Mouse (Mus musculus): ENCODE measurements at regions not wholly inside any gene's neighbourhood (a gene's known extent, or its start where the extent isn't known, plus 50 kb on each side); places are given as distances from the start of the nearest gene placed in this dataset.

GRCm38 (mm10) chr8:117951656-117952055 lies 149.9 kb upstream of the Mphosph6 start:
- TF ChIP-seq ZKSCAN1 (IDR thresholded peaks at IDR 0.05; ENCODE audit: borderline replicate concordance, low read depth, low read length) = no peak
- no peak for TF ChIP-seq RAD21 (IDR thresholded peaks at IDR 0.05; ENCODE audit: low read depth, low read length)
- no peak for TF ChIP-seq GABPA (IDR thresholded peaks at IDR 0.05; ENCODE audit: insufficient replicate concordance, low read depth, low read length)
- no peak for TF ChIP-seq USF1 (IDR thresholded peaks at IDR 0.05; ENCODE audit: low read depth, low read length)
- TF ChIP-seq MXI1 (IDR thresholded peaks at IDR 0.05; ENCODE audit: low read depth, low read length) = no peak
- TF ChIP-seq ELF1 (IDR thresholded peaks at IDR 0.05; ENCODE audit: low read depth, low read length) = no peak
- no peak for TF ChIP-seq IRF4 (IDR thresholded peaks at IDR 0.05; ENCODE audit: low read depth, low read length)
- TF ChIP-seq ZNF384 (IDR thresholded peaks at IDR 0.05; ENCODE audit: low read depth, low read length) = no peak
- no peak for TF ChIP-seq HCFC1 (IDR thresholded peaks at IDR 0.05; ENCODE audit: low read depth, low read length)
- TF ChIP-seq CHD1 (IDR thresholded peaks at IDR 0.05; ENCODE audit: low read depth, low read length) = no peak
- TF ChIP-seq ETS1 (conservative IDR thresholded peaks at IDR 0.05; ENCODE audit: low read depth, low read length) = no peak
- Histone ChIP-seq H3K9ac (ENCODE audit: insufficient read depth, low read depth) (no peak overlapping the region), H3K79me2 (replicated peaks; ENCODE audit: control insufficient read depth, extremely low read depth, insufficient read depth, poor library complexity, severe bottlenecking) (no peaks in the 10 kb centered on the region), H3K27ac (ENCODE audit: insufficient read depth, low read depth) (no peak overlapping the region), H3K9me3 (replicated peaks; ENCODE audit: low read length) (peaks cover 49% of the 10 kb centered on the region), H3K4me2 (ENCODE audit: insufficient read depth, low read depth, poor library complexity, severe bottlenecking) (no peak overlapping the region), H3K4me1 (ENCODE audit: control insufficient read depth in 1 of 2, insufficient read depth in 2 of 2) (no peaks in the 10 kb centered on the region), H3K4me3 (replicated peaks in 1 of 3; ENCODE audit: low read depth in 2 of 3, low read length in 2 of 3, poor library complexity in 1 of 3) (no peak overlapping the region), H3K36me3 (replicated peaks in 1 of 2; ENCODE audit: control insufficient read depth in 1 of 2, insufficient read depth in 1 of 2, low read length in 1 of 2) (no peaks in the 10 kb centered on the region), H3K27me3 (replicated peaks) (no peaks in the 10 kb centered on the region)
- dilution Hi-C loops (cut with MboI; ENCODE audit: extremely low pct_ligation_motif_present, extremely low pct_unique_long_range_greater_than_20kb, low sequenced_read_pairs) (no loop called here), in situ Hi-C loops (cut with MboI; ENCODE audit: low pct_ligation_motif_present, low pct_unique_long_range_greater_than_20kb, low sequenced_read_pairs) (no loop called here)
- DNase-seq (ENCODE audit: extremely low read depth) = no peak

GRCm38 (mm10) chr8:117946540-117946939 lies 144.8 kb upstream of the Mphosph6 start:
- Histone ChIP-seq H3K4me2 (ENCODE audit: insufficient read depth, low read depth, poor library complexity, severe bottlenecking) (no peak overlapping the region), H3K36me3 (replicated peaks in 1 of 2; ENCODE audit: control insufficient read depth in 1 of 2, insufficient read depth in 1 of 2, low read length in 1 of 2) (no peaks in the 10 kb centered on the region), H3K4me1 (ENCODE audit: control insufficient read depth in 1 of 2, insufficient read depth in 2 of 2) (no peaks in the 10 kb centered on the region), H3K27ac (ENCODE audit: insufficient read depth, low read depth) (no peak overlapping the region), H3K9ac (ENCODE audit: insufficient read depth, low read depth) (no peak overlapping the region), H3K4me3 (replicated peaks in 1 of 3; ENCODE audit: low read depth in 2 of 3, low read length in 2 of 3, poor library complexity in 1 of 3) (no peak overlapping the region), H3K9me3 (replicated peaks; ENCODE audit: low read length) (peaks cover 21% of the 10 kb centered on the region), H3K27me3 (replicated peaks) (no peaks in the 10 kb centered on the region), H3K79me2 (replicated peaks; ENCODE audit: control insufficient read depth, extremely low read depth, insufficient read depth, poor library complexity, severe bottlenecking) (no peaks in the 10 kb centered on the region)
- no peak for DNase-seq (ENCODE audit: extremely low read depth)
- TF ChIP-seq RAD21 (IDR thresholded peaks at IDR 0.05; ENCODE audit: low read depth, low read length) = no peak
- no peak for TF ChIP-seq ZKSCAN1 (IDR thresholded peaks at IDR 0.05; ENCODE audit: borderline replicate concordance, low read depth, low read length)
- no peak for TF ChIP-seq ZNF384 (IDR thresholded peaks at IDR 0.05; ENCODE audit: low read depth, low read length)
- no peak for TF ChIP-seq MEF2A (IDR thresholded peaks at IDR 0.05; ENCODE audit: borderline replicate concordance, low read depth, low read length)
- no peak for TF ChIP-seq CHD1 (IDR thresholded peaks at IDR 0.05; ENCODE audit: low read depth, low read length)
- TF ChIP-seq NRF1 (IDR thresholded peaks at IDR 0.05; ENCODE audit: low read depth, low read length) = no peak
- TF ChIP-seq PAX5 (IDR thresholded peaks at IDR 0.05; ENCODE audit: low read length) = no peak
- no peak for TF ChIP-seq EP300 (IDR thresholded peaks at IDR 0.05; ENCODE audit: low read length)
- no peak for TF ChIP-seq GABPA (IDR thresholded peaks at IDR 0.05; ENCODE audit: insufficient replicate concordance, low read depth, low read length)
- TF ChIP-seq MAX (IDR thresholded peaks at IDR 0.05; ENCODE audit: low read length) = no peak
- TF ChIP-seq RCOR1 (conservative IDR thresholded peaks at IDR 0.05; ENCODE audit: low read depth, low read length) = no peak
- in situ Hi-C loops (cut with MboI; ENCODE audit: low pct_ligation_motif_present, low pct_unique_long_range_greater_than_20kb, low sequenced_read_pairs) = no loop called here
- dilution Hi-C loops (cut with MboI; ENCODE audit: extremely low pct_ligation_motif_present, extremely low pct_unique_long_range_greater_than_20kb, low sequenced_read_pairs) = no loop called here
